Mouse (Mus musculus) forebrain, embryonic 12.5 days (tissue): ENCODE data around the gene Dpp9. TPM values are rescaled to one million over a fixed set of nuclear protein-coding genes. Genes with fewer than 3 reads are reported as not detected.

ENCODE experiments used
- ATAC-seq: fragments of 200-750 bp; cut with Nextera tagmentation; 2 replicates; pipeline ENCODE4 v1.8.0; 2017; ENCODE audit warnings: moderate TSS enrichment; ENCODE audit not compliant: low FRiP score
- H3K27ac ChIP-seq: fragments of 300-500 bp; sonication (generic); 2 replicates; pipeline ENCODE4 v1.5.1; 2016; ENCODE audit warnings: mild to moderate bottlenecking
- H3K27me3 ChIP-seq: fragments of 300-500 bp; sonication (generic); 2 replicates; pipeline ENCODE4 v1.6.1; 2016; ENCODE audit warnings: mild to moderate bottlenecking
- H3K36me3 ChIP-seq: fragments of 300-500 bp; sonication (generic); replicated peaks from 2 replicates; pipeline ENCODE4 v1.6.1; 2016; ENCODE audit warnings: mild to moderate bottlenecking
- H3K4me1 ChIP-seq: fragments of 300-500 bp; sonication (generic); 2 replicates; pipeline ENCODE4 v1.6.1; 2016
- H3K4me2 ChIP-seq: fragments of 300-500 bp; sonication (generic); 2 replicates; pipeline ENCODE4 v1.6.1; 2016; ENCODE audit warnings: mild to moderate bottlenecking, moderate library complexity
- H3K4me3 ChIP-seq: fragments of 300-500 bp; sonication (generic); replicated peaks from 2 replicates; pipeline ENCODE4 v1.5.1; 2016; ENCODE audit warnings: mild to moderate bottlenecking
- H3K9ac ChIP-seq: fragments of 300-500 bp; sonication (generic); 2 replicates; pipeline ENCODE4 v1.6.1; 2016; ENCODE audit warnings: mild to moderate bottlenecking
- H3K9me3 ChIP-seq: fragments of 300-500 bp; sonication (generic); 2 replicates; pipeline ENCODE4 v1.6.1; 2016
- WGBS: fragments of 180-500 bp; shearing (Covaris S2); methylation state at CpG from one replicate; pipeline ENCODE4 v1.1.7; 2016; 5-methylcytosine and 5-hydroxymethylcytosine counted together
- polyA plus RNA-seq: library from polyadenylated mRNA; unstranded; fragments of >200 nt; fragmentation: Nextera tagmentation; extraction: Ambion mirVana; gene quantifications from 2 replicates; pipeline ENCODE4 v1.2.1, GENCODE M21; 2016

Dpp9 gene
- polyA plus RNA-seq, 1 experiment from 2014 or later: 43.4 TPM

GRCm38 (mm10) chr17:56255863-56256238, 37.1 kb upstream of the Dpp9 start:
- H3K9ac ChIP-seq: peak overlapping the region; percentile 41
- H3K4me3 ChIP-seq: peak overlapping the region; percentile 72
- H3K27ac ChIP-seq: peak overlapping the region; percentile 90
- ATAC-seq: peak; percentile 94
- peaks cover 30% of the 10 kb centered on the region for H3K36me3 ChIP-seq
- H3K4me1 ChIP-seq: peaks cover 43% of the 10 kb centered on the region
- peak overlapping the region; percentile 60 for H3K4me2 ChIP-seq
- under 1% methylated on average over 32 of the region's 32 CpGs for WGBS
- H3K9me3 ChIP-seq: no peaks in the 10 kb centered on the region
- no peaks in the 10 kb centered on the region for H3K27me3 ChIP-seq

GRCm38 (mm10) chr17:56255429-56255828, 36.7 kb upstream of the Dpp9 start:
- Histone ChIP-seq H3K4me3 (peak overlapping the region; percentile 72; the same call in 1 of the 2 replicates), H3K9me3 (no peaks in the 10 kb centered on the region), H3K36me3 (peaks cover 25% of the 10 kb centered on the region), H3K27ac (peak overlapping the region; percentile 43), H3K4me1 (peaks cover 44% of the 10 kb centered on the region), H3K27me3 (no peaks in the 10 kb centered on the region), H3K9ac (no peak overlapping the region), H3K4me2 (peak overlapping the region; percentile 60)
- ATAC-seq: no peak
- 20% methylated on average over 9 of the region's 9 CpGs for WGBS

GRCm38 (mm10) chr17:56254695-56255094, 36.0 kb upstream of the Dpp9 start:
- no peak for ATAC-seq
- H3K4me1 ChIP-seq: peaks cover 37% of the 10 kb centered on the region

GRCm38 (mm10) chr17:56251136-56251829, 32.6 kb upstream of the Dpp9 start:
- Histone ChIP-seq H3K4me3 (no peak overlapping the region), H3K4me2 (peak overlapping the region; percentile 22), H3K9ac (no peak overlapping the region), H3K4me1 (peaks cover 13% of the 10 kb centered on the region), H3K9me3 (no peaks in the 10 kb centered on the region), H3K27ac (peak overlapping the region; percentile 84), H3K36me3 (no peaks in the 10 kb centered on the region), H3K27me3 (0 out of 2 replicates have a peak, but pooled peaks cover 9% of the 10 kb centered on the region)
- WGBS: 22% methylated on average over 6 of the region's 6 CpGs
- ATAC-seq: peak; percentile 65

More at GRCm38 (mm10) chr17:56254695-56255094, 36.0 kb upstream of the Dpp9 start:
- WGBS: 80% methylated on average over 4 of the region's 4 CpGs
- no peak overlapping the region for H3K4me3 ChIP-seq
- no peak overlapping the region for H3K9ac ChIP-seq
- no peak overlapping the region for H3K27ac ChIP-seq
- H3K4me2 ChIP-seq: no peak overlapping the region
- peaks cover 18% of the 10 kb centered on the region for H3K36me3 ChIP-seq
- no peaks in the 10 kb centered on the region for H3K27me3 ChIP-seq
- H3K9me3 ChIP-seq: no peaks in the 10 kb centered on the region

- WGBS: 66% methylated on average over 7 of the region's 7 CpGs
- 0 out of 2 replicates have a peak, but pooled peaks have one; percentile 30 for ATAC-seq
Observed at GRCm38 (mm10) chr17:56245608-56246007, 26.9 kb upstream of the Dpp9 start.

GRCm38 (mm10) chr17:56241541-56242401, 23.1 kb upstream of the Dpp9 start:
- H3K9me3 ChIP-seq: no peaks in the 10 kb centered on the region
- no peak overlapping the region for H3K27ac ChIP-seq
- H3K9ac ChIP-seq: peak overlapping the region; percentile 25; the same call in 1 of the 2 replicates
- peaks cover 19% of the 10 kb centered on the region for H3K27me3 ChIP-seq
- no peaks in the 10 kb centered on the region for H3K36me3 ChIP-seq
- WGBS: under 1% methylated on average over 33 of the region's 33 CpGs
- H3K4me3 ChIP-seq: peak overlapping the region; percentile 39
- ATAC-seq: peak; percentile 73; the same call in 1 of the 2 replicates
- H3K4me2 ChIP-seq: peak overlapping the region; percentile 45
- peaks cover 6% of the 10 kb centered on the region; the same call in 1 of the 2 replicates for H3K4me1 ChIP-seq

More at GRCm38 (mm10) chr17:56245608-56246007, 26.9 kb upstream of the Dpp9 start:
- H3K4me2 ChIP-seq: no peak overlapping the region
- peaks cover 5% of the 10 kb centered on the region for H3K4me1 ChIP-seq
- no peak overlapping the region for H3K27ac ChIP-seq
- no peaks in the 10 kb centered on the region for H3K36me3 ChIP-seq
- no peak overlapping the region for H3K4me3 ChIP-seq
- H3K9me3 ChIP-seq: no peaks in the 10 kb centered on the region
- H3K27me3 ChIP-seq: peaks cover 24% of the 10 kb centered on the region
- no peak overlapping the region for H3K9ac ChIP-seq

- no peak overlapping the region; the same call in 1 of the 2 replicates for H3K4me3 ChIP-seq
- 4% methylated on average over 14 of the region's 14 CpGs for WGBS
Observed at GRCm38 (mm10) chr17:56233818-56234469, 15.2 kb upstream of the Dpp9 start.

GRCm38 (mm10) chr17:56233389-56233788, 14.7 kb upstream of the Dpp9 start:
- Histone ChIP-seq H3K9ac (no peak overlapping the region), H3K27ac (0 out of 2 replicates have a peak overlapping the region, but pooled peaks have one; percentile 21)

More at GRCm38 (mm10) chr17:56233818-56234469, 15.2 kb upstream of the Dpp9 start:
- Histone ChIP-seq H3K9me3 (no peaks in the 10 kb centered on the region), H3K27me3 (peaks cover 3% of the 10 kb centered on the region), H3K4me1 (peaks cover 16% of the 10 kb centered on the region), H3K4me2 (peak overlapping the region; percentile 36), H3K27ac (peak overlapping the region; percentile 38; the same call in 1 of the 2 replicates), H3K9ac (no peak overlapping the region), H3K36me3 (no peaks in the 10 kb centered on the region)
- peak; percentile 97 for ATAC-seq

GRCm38 (mm10) chr17:56229943-56230342, 11.2 kb upstream of the Dpp9 start:
- H3K4me3 ChIP-seq: no peak overlapping the region
- peaks cover 10% of the 10 kb centered on the region for H3K27me3 ChIP-seq
- no peak overlapping the region for H3K4me2 ChIP-seq
- WGBS: 65% methylated on average over 10 of the region's 10 CpGs
- no peak for ATAC-seq
- peaks cover 12% of the 10 kb centered on the region for H3K4me1 ChIP-seq
- H3K9me3 ChIP-seq: no peaks in the 10 kb centered on the region
- H3K9ac ChIP-seq: no peak overlapping the region
- H3K27ac ChIP-seq: no peak overlapping the region
- H3K36me3 ChIP-seq: no peaks in the 10 kb centered on the region

More at GRCm38 (mm10) chr17:56233389-56233788, 14.7 kb upstream of the Dpp9 start:
- no peaks in the 10 kb centered on the region for H3K9me3 ChIP-seq
- peak overlapping the region; percentile 36 for H3K4me2 ChIP-seq
- peaks cover 16% of the 10 kb centered on the region for H3K4me1 ChIP-seq
- 57% methylated on average over 8 of the region's 8 CpGs for WGBS
- H3K36me3 ChIP-seq: no peaks in the 10 kb centered on the region
- H3K27me3 ChIP-seq: peaks cover 6% of the 10 kb centered on the region
- peak; percentile 33 for ATAC-seq
- H3K4me3 ChIP-seq: no peak overlapping the region

GRCm38 (mm10) chr17:56226566-56226965, 7.9 kb upstream of the Dpp9 start:
- 76% methylated on average over 3 of the region's 3 CpGs for WGBS
- H3K9me3 ChIP-seq: no peaks in the 10 kb centered on the region

GRCm38 (mm10) chr17:56224916-56225315, 6.2 kb upstream of the Dpp9 start:
- no peaks in the 10 kb centered on the region for H3K4me1 ChIP-seq
- ATAC-seq: no peak

More at GRCm38 (mm10) chr17:56226566-56226965, 7.9 kb upstream of the Dpp9 start:
- Histone ChIP-seq H3K4me2 (no peak overlapping the region), H3K27me3 (peaks cover 10% of the 10 kb centered on the region), H3K4me3 (no peak overlapping the region), H3K27ac (no peak overlapping the region), H3K4me1 (no peaks in the 10 kb centered on the region), H3K36me3 (no peaks in the 10 kb centered on the region), H3K9ac (no peak overlapping the region)
- ATAC-seq: no peak

More at GRCm38 (mm10) chr17:56224916-56225315, 6.2 kb upstream of the Dpp9 start:
- Histone ChIP-seq H3K36me3 (no peaks in the 10 kb centered on the region), H3K27ac (no peak overlapping the region), H3K9me3 (no peaks in the 10 kb centered on the region), H3K27me3 (peaks cover 10% of the 10 kb centered on the region), H3K4me3 (no peak overlapping the region), H3K4me2 (no peak overlapping the region), H3K9ac (no peak overlapping the region)
- 33% methylated on average over 1 of the region's 1 CpGs for WGBS
